Mouse (Mus musculus) left cerebral cortex, adult 2 months (tissue): ENCODE data around the gene Cpvl. TPM values are rescaled to one million over a fixed set of nuclear protein-coding genes. Genes with fewer than 3 reads are reported as not detected.

Experiments
- DNase-seq, 2 experiments: peaks; one replicate each; pipeline ENCODE4 v3.0.0; 2021 to 2022; ENCODE audit warnings: low spot score in 2 of 2, mixed read lengths in 1 of 2; ENCODE audit errors: extremely low spot score in 1 of 2
- H3K27ac ChIP-seq: fragments of 200-600 bp; 2 replicates; pipeline ENCODE4 v1.8.1; 2022
- H3K4me3 ChIP-seq: fragments of 200-600 bp; 2 replicates; pipeline ENCODE4 v1.8.1; 2022
- CTCF ChIP-seq: fragments of 200-600 bp; IDR thresholded peaks from 2 replicates; pipeline ENCODE4 v1.8.1; 2022; ENCODE audit warnings: antibody characterized with exemption, mild to moderate bottlenecking, moderate library complexity
- intact Hi-C: fragments of 180-260 bp; cut with DNase I; formaldehyde crosslinking; loops from one replicate; pipeline ENCODE4 v1.15.1; 2025
- total RNA-seq, 2 experiments: library from RNA; stranded (reverse); gene quantifications; 2 replicates each; pipeline ENCODE4 v1.2.3; 2021

Gene Cpvl
- total RNA-seq, 2 experiments from 2014 or later: not detected

DNA sequence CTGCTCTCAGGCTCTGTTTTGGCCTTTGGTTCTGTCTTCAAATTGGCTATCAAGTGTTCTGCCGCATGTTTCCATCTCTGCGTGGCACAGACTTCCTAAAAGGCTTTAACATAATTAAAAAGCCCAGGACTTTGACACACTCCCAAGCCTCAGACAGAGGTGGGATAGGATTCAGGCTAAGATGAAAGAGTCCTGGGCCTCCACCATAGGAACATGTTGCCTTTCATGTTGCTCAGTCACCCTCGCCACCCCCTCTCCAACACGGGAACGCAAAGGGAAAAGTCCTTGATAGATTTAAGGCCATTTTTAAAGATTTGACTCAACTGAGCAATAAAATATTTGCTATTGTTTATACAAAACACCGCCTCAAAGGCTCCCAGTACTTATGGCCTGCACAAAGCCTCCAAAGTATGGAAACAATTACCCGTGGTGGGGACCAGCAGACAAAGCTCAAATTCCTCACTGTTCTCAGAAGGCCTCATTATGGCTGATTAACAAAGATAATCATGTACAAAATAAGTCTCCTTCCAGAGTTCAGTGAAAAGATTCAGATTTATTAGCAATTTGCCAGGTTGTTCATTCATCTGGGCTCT lies 80.5 kb downstream of the Cpvl start:
- no peak for DNase-seq
- Histone ChIP-seq H3K4me3 (no peak overlapping the region), H3K27ac (no peak overlapping the region)
- no peak for TF ChIP-seq CTCF
- intact Hi-C loops: no loop called here

DNA sequence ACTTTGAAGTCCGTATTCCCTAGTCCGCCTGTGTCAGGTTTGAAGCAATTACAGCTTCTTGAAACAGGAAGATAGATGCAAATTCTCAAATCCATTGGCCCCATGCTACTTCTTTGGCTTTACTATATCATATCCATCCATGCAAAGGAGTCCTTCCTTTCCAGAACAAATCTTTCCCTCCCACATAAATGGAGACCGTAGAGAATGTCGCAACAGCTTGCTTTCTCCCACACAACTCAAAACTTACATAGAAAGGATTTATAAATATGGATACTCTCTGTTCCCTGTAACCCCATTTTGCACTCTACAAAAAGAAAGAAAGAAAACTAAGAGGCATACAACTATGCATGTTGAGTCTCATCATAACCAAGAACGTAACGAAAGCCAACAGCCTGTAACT lies 81.3 kb downstream of the Cpvl start:
- no peak overlapping the region for H3K27ac ChIP-seq
- TF ChIP-seq CTCF: no peak
- DNase-seq: no peak
- intact Hi-C loops: no loop called here
- no peak overlapping the region for H3K4me3 ChIP-seq

DNA sequence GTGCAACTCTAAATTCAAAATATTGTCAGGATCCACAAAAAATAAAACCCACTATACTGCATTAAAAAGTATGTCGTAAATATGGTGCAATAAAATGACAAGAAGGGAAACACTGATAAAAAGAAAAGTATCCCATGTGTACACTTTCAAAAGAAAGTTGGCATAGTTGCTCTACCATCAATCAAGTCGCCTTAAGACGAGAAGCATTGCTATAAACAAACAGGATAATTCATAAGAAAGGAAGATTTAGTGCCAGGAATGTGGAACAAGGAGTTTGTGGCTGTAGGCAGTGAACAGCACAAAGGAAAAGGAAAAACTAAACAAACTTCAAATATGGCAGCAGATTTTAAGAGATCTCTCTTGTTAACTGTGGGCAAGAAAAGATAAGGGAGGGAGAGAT lies 84.7 kb downstream of the Cpvl start:
- no peak for DNase-seq
- Histone ChIP-seq H3K4me3 (no peak overlapping the region), H3K27ac (no peak overlapping the region)
- intact Hi-C loops: no loop called here
- no peak for TF ChIP-seq CTCF

DNA sequence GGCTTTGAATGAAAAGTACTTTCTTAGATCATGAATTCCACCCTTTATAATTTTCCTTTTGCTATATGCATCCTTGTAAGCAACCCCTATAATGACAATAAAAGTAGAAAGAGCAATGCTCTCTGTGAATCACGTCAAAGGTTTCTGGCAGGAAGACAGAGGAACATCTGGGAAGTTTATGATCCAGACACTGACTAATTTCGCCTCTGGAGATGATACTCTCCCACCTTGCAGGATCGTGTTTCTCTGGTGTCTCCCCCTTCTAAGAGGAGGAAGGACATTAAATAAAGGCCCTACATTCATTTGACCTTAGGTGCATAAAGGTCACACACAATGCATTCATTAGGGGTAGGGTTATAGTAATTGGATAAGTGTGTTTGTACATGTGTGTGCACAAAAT lies 87.4 kb downstream of the Cpvl start:
- TF ChIP-seq CTCF: no peak
- intact Hi-C loops: no loop called here
- no peak for DNase-seq
- H3K27ac ChIP-seq: no peak overlapping the region
- H3K4me3 ChIP-seq: no peak overlapping the region

- Histone ChIP-seq H3K27ac (peak overlapping the region; percentile 51), H3K4me3 (no peak overlapping the region)
- intact Hi-C loops: loop anchor here (5.0 kb wide), 2 partner anchors 63 to 67 kb away; partner anchors contain the start of gene Tril
- no peak for TF ChIP-seq CTCF
- no peak for DNase-seq
Observed at GRCm38 (mm10) chr6:53884931-53885330, 93.5 kb downstream of the Cpvl start.

DNA sequence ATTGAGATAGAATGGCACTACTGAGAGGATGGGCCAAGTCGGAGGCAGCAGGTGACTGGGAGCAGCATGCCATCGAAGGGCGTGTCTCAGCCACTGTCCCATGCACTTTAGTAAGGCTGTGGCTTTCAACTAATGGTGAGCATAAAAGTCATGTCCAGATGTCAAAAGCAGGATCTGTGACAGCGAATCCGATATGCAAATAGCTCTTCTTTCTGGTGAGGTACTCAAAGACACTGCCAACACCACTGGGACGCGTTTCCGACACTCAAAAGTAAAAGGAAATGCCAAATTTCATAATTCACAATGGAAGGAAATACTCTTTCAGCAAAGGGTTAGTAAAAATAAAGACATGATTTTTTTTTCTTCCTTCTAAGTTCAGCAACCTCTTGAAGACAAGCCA lies 94.0 kb downstream of the Cpvl start:
- H3K4me3 ChIP-seq: no peak overlapping the region
- H3K27ac ChIP-seq: peak overlapping the region; percentile 51
- DNase-seq: no peak
- TF ChIP-seq CTCF: no peak
- intact Hi-C loops: loop anchor here (5.0 kb wide), 2 partner anchors 62 to 68 kb away; partner anchors contain the start of gene Tril

DNA sequence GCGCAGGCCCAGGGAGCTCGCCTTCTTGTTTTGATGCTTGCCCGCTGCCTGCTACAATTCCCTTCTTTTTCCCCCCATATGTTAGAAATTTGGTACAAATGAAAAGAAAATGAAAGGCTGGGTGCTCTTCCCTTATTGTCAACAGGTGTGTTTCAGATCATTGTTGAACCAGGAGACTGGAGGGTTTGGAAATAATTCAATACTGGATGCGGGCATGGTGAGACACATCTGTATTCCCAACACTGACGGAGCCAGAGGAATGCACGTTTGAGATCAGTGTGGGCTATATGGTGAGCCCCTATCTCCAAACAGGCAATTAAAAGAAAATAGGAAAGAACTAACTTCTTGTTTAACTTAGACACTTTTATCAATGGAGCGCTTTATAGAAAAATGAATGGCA lies 95.1 kb downstream of the Cpvl start:
- no peak for TF ChIP-seq CTCF

DNA sequence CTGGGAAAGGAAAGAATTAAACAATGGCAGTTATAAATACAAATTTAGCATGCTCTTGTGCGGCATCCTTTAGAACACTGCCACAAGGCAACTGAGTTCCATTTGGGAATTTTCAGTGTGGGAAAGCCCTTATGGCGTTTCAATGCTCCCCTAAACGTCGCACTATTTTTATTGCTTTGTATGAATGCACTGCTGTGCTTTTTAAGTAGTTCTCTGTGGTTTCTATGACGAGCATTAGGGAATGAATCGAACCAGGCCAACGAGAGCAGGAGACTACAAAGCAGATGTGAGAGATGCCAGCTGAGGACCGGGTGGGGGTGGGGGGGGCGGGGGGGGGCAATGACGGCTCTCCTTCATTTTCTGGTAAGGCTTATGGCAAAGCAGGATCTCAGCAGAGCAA lies 96.8 kb downstream of the Cpvl start:
- intact Hi-C loops: loop anchor here (5.0 kb wide), 2 partner anchors 59 to 71 kb away; partner anchors contain the start of gene Tril
- no peak for DNase-seq
- TF ChIP-seq CTCF: no peak

More for the DNA sequence above, 95.1 kb downstream of the Cpvl start:
- Histone ChIP-seq H3K4me3 (no peak overlapping the region), H3K27ac (peak overlapping the region; percentile 40; the same call in 1 of the 2 replicates)
- intact Hi-C loops: loop anchor here (5.0 kb wide), 2 partner anchors 61 to 69 kb away; partner anchors contain the start of gene Tril
- no peak for DNase-seq

DNA sequence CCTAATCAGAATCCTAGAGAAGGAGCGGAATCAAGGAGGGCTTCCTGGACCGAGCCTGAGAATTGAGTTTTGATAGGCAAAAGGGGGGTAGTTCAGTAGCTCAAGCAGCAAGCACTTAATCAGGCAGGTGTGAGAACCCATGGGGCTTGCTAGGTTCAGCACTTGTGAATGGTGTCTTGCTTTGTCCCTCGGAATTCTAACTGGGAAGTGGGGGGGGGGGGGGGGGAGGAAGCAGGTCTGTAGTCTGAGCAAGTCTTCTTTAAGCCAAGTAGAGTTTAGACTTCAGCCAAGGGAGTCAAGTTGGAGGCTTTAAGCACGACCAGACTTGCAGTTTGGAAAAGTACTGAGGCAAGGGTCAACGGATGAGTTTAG lies 97.2 kb downstream of the Cpvl start:
- peak overlapping the region; percentile 38 for H3K4me3 ChIP-seq
- H3K27ac ChIP-seq: peak overlapping the region; percentile 73
- DNase-seq: no peak
- no peak for TF ChIP-seq CTCF
- intact Hi-C loops: loop anchor here (5.0 kb wide), 2 partner anchors 59 to 71 kb away; partner anchors contain the start of gene Tril

More for the DNA sequence above, 96.8 kb downstream of the Cpvl start:
- H3K27ac ChIP-seq: peak overlapping the region; percentile 47; the same call in 1 of the 2 replicates
- H3K4me3 ChIP-seq: no peak overlapping the region

DNA sequence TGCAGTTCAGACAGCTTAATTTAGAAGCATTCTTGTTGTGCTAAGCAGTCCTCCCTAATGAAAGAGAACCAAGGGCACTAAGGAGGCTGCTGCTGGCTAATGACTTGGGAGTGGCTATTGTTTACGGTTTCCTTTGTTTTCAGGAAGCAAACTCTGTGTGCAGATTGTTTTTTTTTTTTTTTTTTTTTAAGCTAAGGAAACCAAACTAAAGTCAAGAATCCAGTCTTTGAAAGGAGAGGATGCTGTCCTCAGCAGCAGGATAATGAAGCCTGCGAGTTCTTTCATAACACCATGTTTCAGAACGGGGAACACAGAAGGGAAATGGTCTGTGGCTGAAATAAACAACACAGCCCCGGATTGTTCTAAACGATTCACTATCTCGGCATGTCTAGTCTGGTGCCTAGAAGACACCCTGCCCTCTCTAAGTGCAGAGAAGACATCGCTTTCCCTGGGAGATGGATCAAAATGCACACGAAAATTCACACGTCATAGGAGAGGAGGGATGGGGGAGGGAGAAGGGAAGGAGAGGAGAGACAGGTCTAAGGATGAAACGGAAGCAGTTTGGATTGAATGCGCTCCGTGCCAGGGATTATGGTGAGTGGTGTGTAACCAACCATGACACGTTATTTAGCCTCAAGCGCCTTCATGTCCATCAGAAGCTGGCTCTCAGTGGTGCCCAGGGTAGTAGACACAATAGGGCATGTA lies 97.8 kb downstream of the Cpvl start:
- intact Hi-C loops: loop anchor here (5.0 kb wide), 2 partner anchors 58 to 72 kb away; partner anchors contain the start of gene Tril
- H3K4me3 ChIP-seq: peak overlapping the region; percentile 38
- no peak for TF ChIP-seq CTCF
- H3K27ac ChIP-seq: peak overlapping the region; percentile 73
- peak in 1 of 2 experiments; percentile 21 for DNase-seq

- no peak overlapping the region for H3K4me3 ChIP-seq
- intact Hi-C loops: no loop called here
- H3K27ac ChIP-seq: no peak overlapping the region
- no peak for TF ChIP-seq CTCF
- DNase-seq: no peak
Observed at GRCm38 (mm10) chr6:53879567-53879966, 98.9 kb downstream of the Cpvl start.

DNA sequence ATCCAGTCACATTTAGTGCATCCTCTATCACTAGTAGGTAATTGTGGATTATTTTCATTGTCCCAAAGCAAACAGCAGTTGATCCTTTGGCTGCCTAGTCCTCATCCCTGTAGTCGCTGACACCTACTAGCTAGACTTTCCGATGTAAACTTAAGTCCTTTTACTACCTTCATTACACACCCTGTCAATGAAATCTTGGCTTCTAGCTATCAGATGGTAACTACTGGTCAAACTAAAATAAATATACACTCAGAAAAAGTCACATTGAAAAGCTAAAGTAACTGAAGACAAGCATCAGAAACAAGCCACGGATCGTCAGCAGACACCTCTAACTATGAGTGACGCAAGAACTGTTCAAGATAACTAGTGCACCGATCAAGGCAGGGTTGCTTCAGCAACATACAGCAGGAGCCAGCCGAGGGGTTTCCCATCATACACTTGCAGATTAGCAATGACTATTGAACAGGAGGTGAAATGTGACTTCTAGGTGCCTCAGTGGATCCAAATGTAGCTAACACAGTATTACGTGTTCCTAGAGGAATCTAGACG lies 103.5 kb downstream of the Cpvl start:
- TF ChIP-seq CTCF: no peak
- H3K4me3 ChIP-seq: no peak overlapping the region
- intact Hi-C loops: no loop called here
- DNase-seq: no peak
- no peak overlapping the region for H3K27ac ChIP-seq
